Mouse (Mus musculus) lung, embryonic 15.5 days (tissue): ENCODE data around the gene 6030452D12Rik. TPM values are rescaled to one million over a fixed set of nuclear protein-coding genes. Genes with fewer than 3 reads are reported as not detected.

ENCODE experiments used
- ATAC-seq: fragments of 200-750 bp; cut with Nextera tagmentation; 2 replicates; pipeline ENCODE4 v1.8.0; 2017; ENCODE audit warnings: moderate number of reproducible peaks, borderline replicate concordance; ENCODE audit not compliant: low FRiP score, low TSS enrichment; ENCODE audit errors: extremely low read depth
- H3K27ac ChIP-seq: fragments of 300-500 bp; sonication (generic); 2 replicates; pipeline ENCODE4 v1.5.1; 2015; ENCODE audit warnings: moderate library complexity, mild to moderate bottlenecking, inconsistent platforms
- H3K27me3 ChIP-seq: fragments of 300-500 bp; sonication (generic); 2 replicates; pipeline ENCODE4 v1.6.1; 2015; ENCODE audit warnings: inconsistent platforms
- H3K36me3 ChIP-seq: fragments of 300-500 bp; sonication (generic); 2 replicates; pipeline ENCODE4 v1.6.1; 2015; ENCODE audit warnings: inconsistent platforms
- H3K4me1 ChIP-seq: fragments of 300-500 bp; sonication (generic); 2 replicates; pipeline ENCODE4 v1.6.1; 2015; ENCODE audit warnings: inconsistent platforms
- H3K4me2 ChIP-seq: fragments of 300-500 bp; sonication (generic); 2 replicates; pipeline ENCODE4 v1.6.1; 2015; ENCODE audit warnings: inconsistent platforms, mild to moderate bottlenecking, moderate library complexity
- H3K4me3 ChIP-seq: fragments of 300-500 bp; sonication (generic); 2 replicates; pipeline ENCODE4 v1.5.1; 2015; ENCODE audit warnings: mild to moderate bottlenecking, inconsistent platforms
- H3K9ac ChIP-seq: fragments of 300-500 bp; sonication (generic); 2 replicates; pipeline ENCODE4 v1.6.1; 2015; ENCODE audit warnings: inconsistent platforms
- H3K9me3 ChIP-seq: fragments of 300-500 bp; sonication (generic); 2 replicates; pipeline ENCODE4 v1.6.1; 2016; ENCODE audit warnings: inconsistent platforms
- WGBS: fragments of 180-500 bp; shearing (Covaris S2); methylation state at CpG from one replicate; pipeline ENCODE4 v1.1.7; 2015; 5-methylcytosine and 5-hydroxymethylcytosine counted together
- polyA plus RNA-seq: library from polyadenylated mRNA; unstranded; fragments of >200 nt; fragmentation: Nextera tagmentation; extraction: Ambion mirVana; gene quantifications from 2 replicates; pipeline ENCODE4 v1.2.1, GENCODE M21; 2015

6030452D12Rik gene
- not detected in 2 replicates for polyA plus RNA-seq

DNA sequence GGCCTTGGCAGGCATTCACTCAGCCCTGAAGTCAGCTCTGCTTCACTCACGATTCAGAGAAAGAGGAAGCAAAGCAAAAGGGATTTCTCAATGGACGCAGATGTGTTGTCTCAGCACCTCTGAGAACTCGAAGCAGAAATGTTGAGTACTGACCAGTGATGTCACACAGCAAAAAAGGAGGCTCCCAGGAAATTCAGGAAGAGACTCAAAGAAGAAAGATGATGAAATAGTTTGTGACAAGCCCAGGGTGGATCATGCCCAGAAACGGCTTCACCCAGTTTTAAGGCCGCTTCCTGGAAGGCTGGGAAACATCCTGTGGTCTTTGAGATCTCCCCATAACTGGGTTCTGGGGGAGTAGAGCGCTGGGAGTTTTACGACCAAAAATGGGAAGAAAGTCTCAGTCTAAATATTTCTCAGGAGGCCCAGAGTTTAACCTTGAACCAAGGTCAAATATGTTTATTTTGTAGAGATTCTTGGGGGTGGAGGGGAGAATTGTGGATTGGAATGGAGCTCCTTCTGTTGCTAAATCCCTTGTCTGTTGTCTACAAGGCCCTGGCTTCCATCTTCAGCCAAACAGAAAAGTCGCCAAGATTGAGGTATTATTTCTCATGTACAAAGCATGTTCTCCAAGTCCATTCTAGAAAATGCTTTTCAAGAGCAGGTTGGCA, at the start of gene 6030452D12Rik:
6030452D12Rik (plus strand) TSS at position 505 of the 668 bp plus-strand sequence.
- Histone ChIP-seq H3K4me3 (no peak within 1 kb of the TSS), H3K36me3 (no peaks in the 10 kb centered on the region), H3K9me3 (no peaks in the 10 kb centered on the region), H3K4me1 (peaks cover 7% of the 10 kb centered on the region), H3K4me2 (no peak within 1 kb of the TSS), H3K9ac (no peak within 1 kb of the TSS), H3K27ac (peak within 1 kb of the TSS; percentile 10; the same call in 1 of the 2 replicates), H3K27me3 (no peaks in the 10 kb centered on the region)
- peak; percentile 19; the same call in 1 of the 2 replicates for ATAC-seq
- 46% methylated on average over 8 of the region's 8 CpGs for WGBS

DNA sequence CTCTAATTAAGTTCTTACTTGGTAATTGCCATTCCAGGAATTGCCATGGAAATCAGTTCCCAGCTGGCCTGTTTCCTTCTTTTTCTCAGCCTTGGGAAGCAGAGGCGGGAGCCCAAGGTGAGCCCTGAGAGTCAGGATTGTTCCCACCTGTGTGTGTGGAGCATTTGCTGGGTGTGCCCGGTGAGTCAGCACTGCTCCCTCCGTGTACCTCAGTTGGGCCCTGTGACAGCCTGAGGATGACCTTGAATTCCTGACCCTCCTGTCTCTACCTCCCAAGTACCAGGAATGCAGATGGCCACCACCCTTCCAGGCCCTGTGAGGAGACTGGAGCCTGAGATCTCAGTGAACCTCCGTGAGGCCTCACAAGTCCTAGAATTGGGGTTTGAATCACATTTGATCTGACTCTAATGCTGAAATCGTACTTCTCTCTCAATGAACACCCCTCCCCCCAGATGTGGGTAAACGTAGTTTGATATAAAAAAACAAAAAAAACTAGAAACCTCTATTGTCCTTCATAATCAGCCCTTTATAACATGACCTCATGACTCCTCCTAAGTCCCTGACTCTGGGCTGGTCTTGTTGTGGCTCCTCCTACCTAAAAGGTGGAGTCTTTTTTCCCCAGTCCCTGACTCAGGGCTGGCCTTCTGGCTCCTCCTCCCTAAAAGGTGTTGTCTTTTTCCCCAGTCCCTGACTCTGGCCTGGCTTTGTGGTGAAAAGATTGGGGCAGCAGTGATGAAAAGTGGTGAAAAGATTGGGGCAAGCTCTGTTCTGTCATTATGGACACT, 48.8 kb upstream of the 6030452D12Rik start:
- Histone ChIP-seq H3K36me3 (no peaks in the 10 kb centered on the region), H3K9me3 (no peaks in the 10 kb centered on the region), H3K27me3 (no peaks in the 10 kb centered on the region), H3K4me3 (no peak overlapping the region), H3K4me1 (no peaks in the 10 kb centered on the region), H3K27ac (no peak overlapping the region), H3K4me2 (no peak overlapping the region), H3K9ac (no peak overlapping the region)
- 68% methylated on average over 6 of the region's 6 CpGs for WGBS
- ATAC-seq, result no peak

DNA sequence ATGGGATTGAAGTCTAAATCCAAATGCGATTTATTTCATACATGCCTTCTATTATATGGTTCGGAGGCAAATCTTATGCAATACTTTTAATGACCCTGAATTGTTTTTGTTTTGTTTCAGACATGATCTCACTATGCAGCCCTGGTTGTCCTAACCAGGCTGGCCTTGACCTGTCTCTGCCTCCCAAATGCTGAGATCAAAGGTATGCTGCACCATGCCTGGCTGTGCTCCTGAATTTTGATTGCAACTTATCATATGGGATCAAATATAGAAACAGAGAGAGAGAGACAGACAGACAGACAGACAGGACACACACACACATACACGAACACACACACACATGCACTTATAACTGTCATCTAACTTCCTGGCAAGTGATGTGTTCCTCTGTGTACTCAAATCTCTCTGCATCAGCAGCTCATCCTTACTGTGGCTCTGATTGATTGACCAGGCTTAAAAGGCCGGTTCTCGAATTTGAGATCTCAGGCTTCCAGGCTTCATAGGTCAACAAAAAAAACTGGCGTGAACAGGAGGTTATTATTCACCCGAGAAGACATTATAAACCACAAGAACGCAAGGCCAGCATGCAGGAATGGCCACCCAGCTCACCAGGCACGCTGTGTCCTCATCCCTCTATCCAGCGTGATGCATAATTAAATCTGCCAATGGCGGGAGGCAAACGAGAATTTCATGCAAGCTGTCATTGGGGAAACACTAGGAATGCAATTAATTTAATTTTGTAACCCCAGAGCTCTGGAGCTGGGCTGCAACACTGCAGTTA, 47.4 kb upstream of the 6030452D12Rik start:
- Histone ChIP-seq H3K27ac (no peak overlapping the region), H3K4me1 (no peaks in the 10 kb centered on the region), H3K27me3 (no peaks in the 10 kb centered on the region), H3K4me2 (no peak overlapping the region), H3K4me3 (no peak overlapping the region), H3K9me3 (no peaks in the 10 kb centered on the region), H3K36me3 (no peaks in the 10 kb centered on the region), H3K9ac (no peak overlapping the region)
- no peak for ATAC-seq
- 59% methylated on average over 12 of the region's 12 CpGs for WGBS

GRCm38 (mm10) chr8:106454036-106454435, 46.3 kb upstream of the 6030452D12Rik start:
- no peak overlapping the region for H3K27ac ChIP-seq
- H3K9me3 ChIP-seq, result no peaks in the 10 kb centered on the region
- no peak overlapping the region for H3K4me2 ChIP-seq
- no peak for ATAC-seq
- H3K27me3 ChIP-seq, result no peaks in the 10 kb centered on the region
- 56% methylated on average over 11 of the region's 11 CpGs for WGBS
- no peaks in the 10 kb centered on the region for H3K4me1 ChIP-seq
- H3K9ac ChIP-seq, result no peak overlapping the region
- no peaks in the 10 kb centered on the region for H3K36me3 ChIP-seq
- no peak overlapping the region for H3K4me3 ChIP-seq

GRCm38 (mm10) chr8:106462131-106462530, 38.2 kb upstream of the 6030452D12Rik start:
- Histone ChIP-seq H3K27me3 (no peaks in the 10 kb centered on the region), H3K9me3 (no peaks in the 10 kb centered on the region), H3K27ac (no peak overlapping the region), H3K36me3 (no peaks in the 10 kb centered on the region), H3K9ac (no peak overlapping the region), H3K4me3 (no peak overlapping the region), H3K4me1 (no peaks in the 10 kb centered on the region), H3K4me2 (no peak overlapping the region)
- ATAC-seq, result no peak
- WGBS, result 57% methylated on average over 5 of the region's 5 CpGs

- Histone ChIP-seq H3K9ac (no peak overlapping the region), H3K4me3 (no peak overlapping the region), H3K27me3 (no peaks in the 10 kb centered on the region), H3K9me3 (no peaks in the 10 kb centered on the region), H3K4me1 (no peaks in the 10 kb centered on the region), H3K4me2 (no peak overlapping the region), H3K36me3 (no peaks in the 10 kb centered on the region), H3K27ac (no peak overlapping the region)
- no peak for ATAC-seq
- WGBS, result 80% methylated on average over 6 of the region's 6 CpGs
These were observed 36.5 kb upstream of the 6030452D12Rik start for GRCm38 (mm10) chr8:106463795-106464194.

- H3K27ac ChIP-seq, result no peak overlapping the region
- no peaks in the 10 kb centered on the region for H3K9me3 ChIP-seq
- 34% methylated on average over 7 of the region's 7 CpGs for WGBS
- H3K4me1 ChIP-seq, result no peaks in the 10 kb centered on the region
- H3K27me3 ChIP-seq, result no peaks in the 10 kb centered on the region
- no peaks in the 10 kb centered on the region for H3K36me3 ChIP-seq
- H3K9ac ChIP-seq, result no peak overlapping the region
- H3K4me2 ChIP-seq, result no peak overlapping the region
- ATAC-seq, result no peak
- H3K4me3 ChIP-seq, result no peak overlapping the region
These were observed 30.8 kb upstream of the 6030452D12Rik start for GRCm38 (mm10) chr8:106469485-106469884.

DNA sequence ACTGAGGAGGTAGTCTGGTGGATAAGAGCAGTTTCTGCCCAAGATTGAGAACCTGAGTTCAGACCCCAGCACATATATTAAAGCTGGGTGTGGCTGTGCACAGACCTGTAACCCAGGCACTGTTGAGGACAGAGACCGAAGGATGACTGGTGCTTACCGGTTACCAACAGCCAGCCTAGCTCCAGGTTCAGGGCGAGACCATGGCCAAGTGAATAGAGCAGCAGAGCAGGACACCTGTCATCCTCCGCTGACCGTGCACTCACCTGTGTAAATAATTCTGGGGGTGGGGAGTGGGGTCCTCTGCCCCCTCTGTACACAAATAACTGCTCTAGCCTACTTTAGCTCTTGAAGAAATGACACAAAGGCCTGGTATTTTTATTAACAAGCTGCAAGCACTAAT, 26.3 kb upstream of the 6030452D12Rik start:
- no peak overlapping the region for H3K4me2 ChIP-seq
- H3K4me3 ChIP-seq, result no peak overlapping the region
- no peaks in the 10 kb centered on the region for H3K36me3 ChIP-seq
- WGBS, result 68% methylated on average over 5 of the region's 5 CpGs
- no peaks in the 10 kb centered on the region for H3K27me3 ChIP-seq
- H3K4me1 ChIP-seq, result no peaks in the 10 kb centered on the region
- no peak overlapping the region for H3K27ac ChIP-seq
- no peak overlapping the region for H3K9ac ChIP-seq
- no peaks in the 10 kb centered on the region for H3K9me3 ChIP-seq
- ATAC-seq, result no peak

GRCm38 (mm10) chr8:106504241-106504640, 3.9 kb downstream of the 6030452D12Rik start:
- Histone ChIP-seq H3K4me1 (peaks cover 33% of the 10 kb centered on the region), H3K9ac (no peak overlapping the region), H3K27me3 (peaks cover 10% of the 10 kb centered on the region), H3K36me3 (no peaks in the 10 kb centered on the region), H3K4me3 (no peak overlapping the region), H3K4me2 (no peak overlapping the region), H3K27ac (no peak overlapping the region), H3K9me3 (no peaks in the 10 kb centered on the region)
- 90% methylated on average over 7 of the region's 7 CpGs for WGBS
- no peak for ATAC-seq

DNA sequence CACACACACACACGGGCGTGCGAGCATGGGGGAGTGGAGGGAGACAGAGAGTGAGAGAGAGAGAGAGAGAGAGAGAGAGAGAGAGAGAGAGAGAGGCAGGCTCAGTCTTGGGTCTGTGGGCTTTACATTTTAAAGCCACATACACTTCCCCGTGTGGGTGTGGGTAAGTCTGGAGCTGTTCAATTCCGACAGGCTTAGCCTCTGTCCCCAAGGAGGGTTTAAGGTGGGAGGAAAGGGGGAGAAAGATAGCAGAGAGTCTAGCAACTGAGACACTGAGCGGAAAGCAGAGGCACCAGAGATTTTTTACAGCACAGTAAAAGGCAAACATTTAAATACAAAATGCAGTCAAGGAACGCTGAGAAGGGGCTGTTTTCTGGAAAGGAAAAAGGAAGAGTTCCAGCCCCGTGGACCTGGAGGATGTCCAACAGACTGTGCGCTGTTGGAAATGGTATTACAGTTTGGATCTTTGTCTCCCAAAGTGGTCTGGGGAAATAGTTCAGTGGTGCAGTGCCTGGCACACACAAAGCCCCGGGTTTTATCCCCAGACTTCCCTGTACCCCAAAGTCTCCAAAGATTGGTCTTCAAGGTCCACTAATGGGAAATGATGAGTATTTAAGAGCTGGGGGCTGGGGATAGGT, 5.1 kb downstream of the 6030452D12Rik start:
- Histone ChIP-seq H3K36me3 (no peaks in the 10 kb centered on the region), H3K4me2 (no peak overlapping the region), H3K4me3 (no peak overlapping the region), H3K9ac (no peak overlapping the region), H3K27ac (no peak overlapping the region), H3K4me1 (peaks cover 32% of the 10 kb centered on the region), H3K27me3 (peaks cover 22% of the 10 kb centered on the region), H3K9me3 (no peaks in the 10 kb centered on the region)
- 41% methylated on average over 10 of the region's 10 CpGs for WGBS
- ATAC-seq, result no peak

- Histone ChIP-seq H3K9me3 (no peaks in the 10 kb centered on the region), H3K4me2 (no peak overlapping the region), H3K4me1 (peaks cover 38% of the 10 kb centered on the region), H3K4me3 (no peak overlapping the region), H3K27me3 (peaks cover 29% of the 10 kb centered on the region), H3K36me3 (no peaks in the 10 kb centered on the region), H3K9ac (no peak overlapping the region), H3K27ac (no peak overlapping the region)
- WGBS, result 91% methylated on average over 1 of the region's 1 CpGs
- no peak for ATAC-seq
These were observed 5.8 kb downstream of the 6030452D12Rik start for GRCm38 (mm10) chr8:106506106-106506505.
